Mouse (Mus musculus): ENCODE measurements around the gene Gm42372.

Gm42372 gene

GRCm38 (mm10) chr7:16950861-16951635 lies 31.8 kb upstream of the Gm42372 start:
- no peak for TF ChIP-seq GATA4 (IDR thresholded peaks at IDR 0.05; ENCODE audit: insufficient replicate concordance, low read length)

- no peak for TF ChIP-seq GATA4 (IDR thresholded peaks at IDR 0.05; ENCODE audit: insufficient replicate concordance, low read length)
These were observed 27.2 kb upstream of the Gm42372 start for GRCm38 (mm10) chr7:16955712-16956111.

DNA sequence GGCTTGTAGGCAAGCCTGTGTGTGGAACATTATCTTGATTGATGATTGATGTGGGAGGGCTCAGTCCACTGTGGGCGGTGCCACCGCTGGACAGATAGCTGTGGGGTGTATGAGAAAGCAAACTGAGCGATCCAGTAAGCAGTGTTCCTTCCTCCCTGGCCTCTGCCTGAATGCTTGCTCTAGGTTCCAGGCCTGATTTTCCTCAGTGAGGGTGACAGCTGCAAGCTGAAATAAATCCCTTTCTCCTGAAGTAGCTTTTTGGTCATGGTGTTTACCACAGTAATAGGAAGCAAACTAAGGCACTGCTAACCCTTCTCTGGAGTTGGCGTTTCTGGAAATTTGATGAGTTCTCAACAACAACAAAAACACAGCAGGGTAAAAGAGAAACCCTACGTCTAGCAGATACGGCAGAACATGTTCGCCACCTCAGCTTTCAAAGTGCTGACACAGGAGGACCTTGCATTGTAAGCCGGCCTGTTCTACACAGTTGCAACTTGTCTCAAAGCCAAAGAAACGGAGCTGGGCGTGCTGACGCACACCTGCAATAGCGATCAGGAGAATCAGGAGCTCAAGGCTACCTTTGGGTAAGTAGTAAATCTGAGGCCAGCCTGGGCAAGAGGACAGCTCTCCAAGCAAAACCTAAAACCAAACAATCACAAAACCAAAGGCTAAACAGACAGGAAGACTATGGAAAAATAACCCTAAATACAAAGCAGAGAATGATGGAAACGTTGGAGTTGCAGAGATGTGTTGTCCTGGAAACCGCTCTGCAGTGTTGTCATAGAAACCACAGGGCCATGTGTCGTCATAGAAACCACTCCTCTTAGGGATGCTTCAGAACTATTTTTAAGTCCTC lies 26.2 kb upstream of the Gm42372 start:
- no peak for TF ChIP-seq GATA4 (IDR thresholded peaks at IDR 0.05; ENCODE audit: insufficient replicate concordance, low read length)

- no peak for TF ChIP-seq GATA4 (IDR thresholded peaks at IDR 0.05; ENCODE audit: insufficient replicate concordance, low read length)
These were observed 23.2 kb upstream of the Gm42372 start, which contains the start of gene Pnmal1 for GRCm38 (mm10) chr7:16959539-16960187. TSS of gene Pnmal1 (plus strand) at chr7:16959679.

DNA sequence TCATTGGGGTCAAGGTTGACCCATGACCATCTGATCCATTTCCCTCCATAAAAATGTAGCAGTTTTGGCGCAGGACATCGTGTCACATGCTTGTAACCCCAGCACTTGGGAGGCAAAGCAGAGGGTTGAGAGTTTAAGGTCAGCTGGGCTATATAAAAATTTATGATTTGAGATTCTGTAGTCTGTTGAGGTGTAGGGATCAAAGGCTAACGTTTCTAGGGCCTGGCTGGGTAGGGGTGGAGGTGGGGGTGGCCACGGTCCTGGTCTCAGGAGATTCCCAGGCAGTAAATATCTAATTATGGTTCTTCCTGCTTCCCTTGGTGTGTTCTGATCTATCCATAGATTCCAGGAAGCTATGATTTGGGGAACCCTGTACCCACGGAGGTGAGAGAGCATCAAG lies 21.2 kb upstream of the Gm42372 start:
- TF ChIP-seq GATA4 (IDR thresholded peaks at IDR 0.05; ENCODE audit: insufficient replicate concordance, low read length): no peak

GRCm38 (mm10) chr7:16968414-16968813 lies 14.5 kb upstream of the Gm42372 start:
- TF ChIP-seq GATA4 (IDR thresholded peaks at IDR 0.05; ENCODE audit: insufficient replicate concordance, low read length): no peak

GRCm38 (mm10) chr7:16971160-16971559 lies 11.7 kb upstream of the Gm42372 start:
- TF ChIP-seq GATA4 (IDR thresholded peaks at IDR 0.05; ENCODE audit: insufficient replicate concordance, low read length): no peak

GRCm38 (mm10) chr7:16974018-16974417 lies 8.9 kb upstream of the Gm42372 start:
- no peak for TF ChIP-seq GATA4 (IDR thresholded peaks at IDR 0.05; ENCODE audit: insufficient replicate concordance, low read length)

DNA sequence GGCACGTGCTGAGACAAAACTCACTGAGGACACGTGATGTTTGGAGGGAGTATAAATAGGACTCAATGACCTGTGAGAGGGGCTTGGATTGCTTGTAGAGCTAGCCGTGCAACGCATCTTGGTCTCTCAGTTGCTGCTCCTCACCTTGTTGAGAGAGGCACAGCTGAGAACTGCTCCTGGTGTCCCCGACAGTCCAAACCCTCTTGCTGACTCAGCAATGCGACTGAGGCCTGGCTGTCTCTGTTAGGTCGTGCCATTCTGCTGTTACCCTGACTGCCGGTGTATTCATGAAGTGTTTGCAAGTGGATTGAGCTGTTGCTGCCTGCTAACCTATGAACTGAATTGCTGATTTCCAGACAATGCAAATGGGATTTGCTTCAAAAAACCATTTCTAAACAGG lies 6.6 kb upstream of the Gm42372 start:
- no peak for TF ChIP-seq GATA4 (IDR thresholded peaks at IDR 0.05; ENCODE audit: insufficient replicate concordance, low read length)

DNA sequence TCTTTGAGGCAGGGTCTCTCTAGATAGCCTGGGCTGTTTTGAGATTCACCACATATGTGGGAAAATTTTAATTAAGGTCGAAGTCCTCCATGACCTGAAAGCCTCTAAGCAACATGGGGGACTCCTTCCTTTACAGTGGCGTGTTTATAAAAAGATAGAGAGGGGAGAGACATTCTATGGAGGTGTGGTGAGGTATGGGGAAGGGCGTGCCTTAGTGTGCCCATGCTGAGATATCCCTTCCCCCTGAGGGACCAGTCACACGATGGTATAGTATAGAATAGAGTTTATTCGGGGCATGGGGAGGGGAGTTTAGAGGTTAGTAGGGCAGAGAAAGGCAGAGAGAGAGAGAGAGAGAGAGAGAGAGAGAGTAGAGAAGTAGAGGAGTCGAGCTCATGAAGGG lies 4.7 kb upstream of the Gm42372 start:
- no peak for TF ChIP-seq GATA4 (IDR thresholded peaks at IDR 0.05; ENCODE audit: insufficient replicate concordance, low read length)

DNA sequence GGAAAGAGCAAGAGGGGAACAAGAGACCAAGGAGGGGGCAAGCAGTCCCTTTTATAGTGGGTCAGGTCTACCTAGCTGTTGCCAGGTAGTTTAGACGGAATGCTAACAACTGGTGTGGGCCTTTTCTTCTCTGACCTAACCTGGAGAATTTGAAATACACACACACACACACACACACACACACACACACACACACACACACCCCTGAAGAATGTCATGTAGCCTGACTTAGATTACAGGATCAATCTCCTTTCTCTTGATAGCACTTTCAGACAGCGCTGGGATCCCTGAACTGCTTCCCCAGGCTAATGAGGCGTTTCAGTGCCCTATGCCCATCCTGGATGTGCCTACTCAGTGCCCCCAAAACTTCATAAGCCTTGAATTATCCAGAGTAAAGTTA lies 4.3 kb upstream of the Gm42372 start:
- no peak for TF ChIP-seq GATA4 (IDR thresholded peaks at IDR 0.05; ENCODE audit: insufficient replicate concordance, low read length)

GRCm38 (mm10) chr7:16980348-16980747 lies 2.5 kb upstream of the Gm42372 start:
- TF ChIP-seq GATA4 (IDR thresholded peaks at IDR 0.05; ENCODE audit: insufficient replicate concordance, low read length): no peak

- TF ChIP-seq GATA4 (IDR thresholded peaks at IDR 0.05; ENCODE audit: insufficient replicate concordance, low read length): no peak
These were observed 4.8 kb downstream of the Gm42372 start for GRCm38 (mm10) chr7:16987541-16988149.

- no peak for TF ChIP-seq GATA4 (IDR thresholded peaks at IDR 0.05; ENCODE audit: insufficient replicate concordance, low read length)
These were observed 5.5 kb downstream of the Gm42372 start for GRCm38 (mm10) chr7:16988405-16988804.

Data from liver, adult (tissue).